Mouse (Mus musculus) embryonic facial prominence, embryonic 11.5 days (tissue): ENCODE data around the gene Jund. TPM values are rescaled to one million over a fixed set of nuclear protein-coding genes. Genes with fewer than 3 reads are reported as not detected.

Experiments used
- ATAC-seq: fragments of 200-750 bp; cut with Nextera tagmentation; replicated peaks from 2 replicates; pipeline ENCODE4 v1.8.0; 2017; ENCODE audit warnings: low read depth; ENCODE audit not compliant: insufficient number of reproducible peaks, low FRiP score, low TSS enrichment
- DNase-seq: peaks from one replicate; pipeline ENCODE4 v3.0.0-alpha.2; 2015; ENCODE audit warnings: low spot score
- H3K27ac ChIP-seq: fragments of 300-500 bp; sonication (generic); replicated peaks from 2 replicates; pipeline ENCODE4 v1.5.1; 2014; ENCODE audit warnings: mild to moderate bottlenecking, low read depth, low read length, control low read depth
- H3K27me3 ChIP-seq: fragments of 300-500 bp; sonication (generic); 2 replicates; pipeline ENCODE4 v1.6.1; 2014; ENCODE audit warnings: mild to moderate bottlenecking, low read length, moderate library complexity, mixed read lengths; ENCODE audit not compliant: control insufficient read depth, insufficient read depth
- H3K36me3 ChIP-seq: fragments of 300-500 bp; sonication (generic); replicated peaks from 2 replicates; pipeline ENCODE4 v1.6.1; 2014; ENCODE audit warnings: low read depth, mild to moderate bottlenecking, low read length, moderate library complexity, mixed read lengths; ENCODE audit not compliant: control insufficient read depth, insufficient read depth
- H3K4me1 ChIP-seq: fragments of 300-500 bp; sonication (generic); 2 replicates; pipeline ENCODE4 v1.6.1; 2014; ENCODE audit warnings: low read length, mixed read lengths; ENCODE audit not compliant: control insufficient read depth, insufficient read depth
- H3K4me2 ChIP-seq: fragments of 300-500 bp; sonication (generic); 2 replicates; pipeline ENCODE4 v1.6.1; 2014; ENCODE audit warnings: low read depth, mild to moderate bottlenecking, control low read depth, low read length, moderate library complexity
- H3K4me3 ChIP-seq: fragments of 300-500 bp; sonication (generic); 2 replicates; pipeline ENCODE4 v1.5.1; 2014; ENCODE audit warnings: low read depth, low read length, control low read depth
- H3K9ac ChIP-seq: fragments of 300-500 bp; sonication (generic); replicated peaks from 2 replicates; pipeline ENCODE4 v1.6.1; 2014; ENCODE audit warnings: mild to moderate bottlenecking, control low read depth, low read length
- H3K9me3 ChIP-seq: fragments of 300-500 bp; sonication (generic); replicated peaks from 2 replicates; pipeline ENCODE4 v1.6.1; 2016; ENCODE audit warnings: mild to moderate bottlenecking, low read length, inconsistent platforms, mixed read lengths; ENCODE audit not compliant: control insufficient read depth
- WGBS: fragments of 180-500 bp; shearing (Covaris S2); extraction: QIAGEN DNeasy Blood & Tissue Kit; methylation state at CpG from one replicate; pipeline ENCODE4 v1.1.7; 2014; 5-methylcytosine and 5-hydroxymethylcytosine counted together
- polyA plus RNA-seq: library from polyadenylated mRNA; unstranded; fragments of >200 nt; fragmentation: Nextera tagmentation; extraction: Ambion mirVana; gene quantifications from 2 replicates; pipeline ENCODE4 v1.2.1, GENCODE M21; 2014

Gene Jund
- polyA plus RNA-seq, 1 experiment from 2014 or later, result 104 TPM

- DNase-seq (no peak), ATAC-seq (no peak)
- Histone ChIP-seq H3K27ac (no peak overlapping the region), H3K4me3 (no peak overlapping the region; the same call in 1 of the 2 replicates), H3K9ac (peak overlapping the region; percentile 26; the same call in 1 of the 2 replicates), H3K27me3 (peaks cover 41% of the 10 kb centered on the region), H3K9me3 (no peaks in the 10 kb centered on the region), H3K4me1 (peaks cover 9% of the 10 kb centered on the region), H3K36me3 (no peaks in the 10 kb centered on the region), H3K4me2 (peak overlapping the region; percentile 19)
- 3% methylated on average over 36 of the region's 38 CpGs for WGBS
Measured at GRCm38 (mm10) chr8:70742981-70743655, 44.4 kb downstream of the Jund start.

- WGBS, result 3% methylated on average over 48 of the region's 48 CpGs
- Histone ChIP-seq H3K4me2 (peak overlapping the region; percentile 42), H3K4me3 (peak overlapping the region; percentile 26), H3K27me3 (peaks cover 41% of the 10 kb centered on the region), H3K9me3 (no peaks in the 10 kb centered on the region), H3K4me1 (peaks cover 9% of the 10 kb centered on the region), H3K9ac (peak overlapping the region; percentile 34), H3K27ac (no peak overlapping the region), H3K36me3 (no peaks in the 10 kb centered on the region)
- DNase-seq (peak; percentile 56), ATAC-seq (0 out of 2 replicates have a peak, but pooled peaks have one; percentile 21)
Measured at GRCm38 (mm10) chr8:70743656-70744590, 45.2 kb downstream of the Jund start.

DNA sequence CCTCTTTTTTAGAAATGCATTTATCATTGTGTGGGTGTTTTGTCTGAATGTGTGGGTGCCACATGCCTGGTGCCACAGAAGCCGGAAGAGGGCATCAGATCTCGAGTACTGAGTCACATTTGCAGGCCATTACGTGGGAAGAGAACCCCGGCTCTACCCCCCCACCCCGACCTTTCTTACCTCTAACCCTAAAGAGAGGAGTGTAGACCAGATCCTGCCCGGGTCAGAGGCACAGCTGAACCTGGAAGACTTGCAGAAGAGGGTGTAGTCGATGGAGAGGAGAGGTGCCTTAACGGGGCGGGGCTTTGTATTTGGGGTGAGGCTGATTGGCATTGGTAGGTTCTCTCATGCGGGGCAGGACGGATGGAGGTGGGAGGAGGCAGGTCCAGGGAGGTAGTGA lies 46.1 kb downstream of the Jund start:
- ATAC-seq (no peak), DNase-seq (no peak)
- Histone ChIP-seq H3K9me3 (no peaks in the 10 kb centered on the region), H3K27me3 (peaks cover 41% of the 10 kb centered on the region), H3K4me2 (no peak overlapping the region), H3K27ac (no peak overlapping the region), H3K36me3 (no peaks in the 10 kb centered on the region), H3K4me3 (no peak overlapping the region), H3K4me1 (peaks cover 9% of the 10 kb centered on the region), H3K9ac (no peak overlapping the region)
- 52% methylated on average over 11 of the region's 11 CpGs for WGBS

DNA sequence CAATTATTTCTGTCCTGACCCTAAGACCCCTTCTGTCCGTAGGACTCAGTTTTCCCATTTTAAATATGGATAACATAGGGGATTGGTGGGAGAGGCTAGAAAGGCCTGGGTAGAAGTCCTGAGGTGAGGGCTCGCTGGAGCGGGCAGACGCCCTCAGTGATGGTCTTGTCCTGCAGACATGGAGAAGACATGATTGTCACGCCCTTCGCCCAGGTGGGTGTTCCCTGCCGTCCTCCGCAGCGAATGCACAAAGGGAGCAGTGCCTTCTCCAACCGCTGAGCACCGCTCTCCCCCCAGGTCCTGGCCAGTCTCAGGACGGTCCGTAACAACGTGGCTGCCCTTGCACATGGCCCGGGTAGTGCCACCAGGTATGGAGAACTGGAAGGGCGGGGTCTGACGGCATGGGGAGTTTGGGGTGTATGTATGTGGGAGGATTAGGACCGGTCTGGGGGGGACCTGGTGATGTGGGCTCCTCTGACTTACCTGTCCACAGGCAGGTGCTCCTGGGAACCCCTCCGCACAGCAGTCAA lies 47.0 kb downstream of the Jund start:
- Histone ChIP-seq H3K27me3 (peaks cover 41% of the 10 kb centered on the region), H3K27ac (no peak overlapping the region), H3K9me3 (no peaks in the 10 kb centered on the region), H3K4me3 (no peak overlapping the region), H3K36me3 (no peaks in the 10 kb centered on the region), H3K4me1 (peaks cover 9% of the 10 kb centered on the region), H3K4me2 (no peak overlapping the region), H3K9ac (no peak overlapping the region)
- DNase-seq (no peak), ATAC-seq (no peak)
- WGBS, result 50% methylated on average over 19 of the region's 19 CpGs

DNA sequence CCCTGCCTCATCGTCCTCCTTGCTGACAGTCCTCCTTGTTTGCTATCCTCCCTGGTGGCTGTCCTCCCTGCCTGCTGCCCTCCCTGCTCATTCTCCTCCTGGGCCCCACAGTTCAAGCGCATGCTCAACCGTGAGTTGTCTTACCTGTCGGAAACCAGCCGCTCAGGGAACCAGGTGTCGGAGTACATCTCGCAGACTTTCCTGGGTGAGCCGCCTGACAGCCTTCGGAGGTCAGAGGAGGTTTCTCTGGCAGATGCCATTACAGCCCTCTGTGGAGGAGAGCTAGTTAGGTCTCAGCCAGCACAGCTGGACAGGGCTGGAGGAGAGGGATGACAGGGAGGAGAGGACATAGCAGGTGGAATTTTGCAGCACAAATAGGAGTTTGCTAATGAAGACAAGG lies 47.9 kb downstream of the Jund start:
- DNase-seq (no peak), ATAC-seq (no peak)
- WGBS, result 64% methylated on average over 9 of the region's 9 CpGs
- H3K27me3 ChIP-seq, result peaks cover 41% of the 10 kb centered on the region
- H3K9me3 ChIP-seq, result no peaks in the 10 kb centered on the region
- no peaks in the 10 kb centered on the region for H3K36me3 ChIP-seq
- H3K4me1 ChIP-seq, result peaks cover 9% of the 10 kb centered on the region
- no peak overlapping the region for H3K4me2 ChIP-seq
- H3K9ac ChIP-seq, result no peak overlapping the region
- H3K4me3 ChIP-seq, result no peak overlapping the region
- no peak overlapping the region for H3K27ac ChIP-seq

- DNase-seq (no peak), ATAC-seq (no peak)
- Histone ChIP-seq H3K36me3 (no peaks in the 10 kb centered on the region), H3K4me2 (no peak overlapping the region), H3K9ac (no peak overlapping the region), H3K9me3 (no peaks in the 10 kb centered on the region), H3K4me1 (peaks cover 9% of the 10 kb centered on the region), H3K4me3 (no peak overlapping the region), H3K27me3 (peaks cover 34% of the 10 kb centered on the region), H3K27ac (no peak overlapping the region)
- 85% methylated on average over 18 of the region's 18 CpGs for WGBS
Measured at GRCm38 (mm10) chr8:70747211-70747890, 48.6 kb downstream of the Jund start.

- H3K4me1 ChIP-seq, result peaks cover 5% of the 10 kb centered on the region
- 84% methylated on average over 23 of the region's 23 CpGs for WGBS
- no peak overlapping the region for H3K4me3 ChIP-seq
- no peaks in the 10 kb centered on the region for H3K36me3 ChIP-seq
- DNase-seq (no peak), ATAC-seq (no peak)
- H3K27ac ChIP-seq, result no peak overlapping the region
- H3K4me2 ChIP-seq, result no peak overlapping the region
- no peaks in the 10 kb centered on the region for H3K9me3 ChIP-seq
- no peak overlapping the region for H3K9ac ChIP-seq
- H3K27me3 ChIP-seq, result peaks cover 24% of the 10 kb centered on the region
Measured at GRCm38 (mm10) chr8:70748246-70749096, 49.7 kb downstream of the Jund start.
